Mouse (Mus musculus): ENCODE data around the gene Cacna1e.

Cacna1e gene

DNA sequence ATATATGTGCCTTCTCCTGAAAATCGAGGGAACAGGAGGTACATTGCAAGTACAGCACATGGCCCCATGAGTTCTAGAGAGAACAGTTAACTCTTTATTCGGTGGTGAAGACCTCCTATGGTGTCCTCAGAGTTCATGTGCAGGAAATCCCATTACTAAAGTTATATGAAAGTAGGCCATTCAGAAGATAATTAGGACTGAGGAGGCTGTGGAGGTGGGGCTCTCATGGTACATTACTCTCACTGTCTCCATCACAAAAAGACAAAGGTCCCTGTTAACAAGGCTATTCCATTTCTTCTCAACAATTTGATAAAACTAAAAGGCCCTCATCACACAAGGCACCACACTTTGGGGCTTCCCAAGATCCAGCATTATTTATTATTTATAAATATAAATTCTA is 475.2 kb downstream of the Cacna1e start:
- no peak for DNase-seq (ENCODE audit: low spot score in 2 of 2)

DNA sequence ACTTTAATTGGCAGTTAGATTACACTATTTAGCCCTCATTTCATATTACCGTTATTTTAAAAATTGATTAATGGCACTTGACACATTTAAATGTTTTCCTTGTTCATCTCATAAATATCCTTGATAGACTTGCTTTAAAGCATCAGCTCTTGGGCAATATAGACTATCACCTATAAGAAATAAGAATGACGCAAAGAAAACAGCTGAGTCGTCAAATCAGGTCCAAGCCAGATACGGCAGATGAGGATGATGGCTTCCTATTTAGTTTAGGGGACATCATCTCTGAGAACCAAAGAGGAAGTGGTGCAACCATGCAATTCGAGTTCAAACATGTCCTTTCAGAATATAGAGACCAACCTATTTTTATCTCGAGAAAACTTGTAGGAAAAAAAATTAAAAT is 492.3 kb downstream of the Cacna1e start:
- DNase-seq (ENCODE audit: low spot score in 2 of 2) = no peak

All from right cerebral cortex, adult 2 months (tissue).